Mouse (Mus musculus) midbrain, postnatal 0 days (tissue): ENCODE results near the gene Ano9. TPM values are rescaled to one million over a fixed set of nuclear protein-coding genes. Genes with fewer than 3 reads are reported as not detected.

Experiments
- ATAC-seq: fragments of 200-750 bp; cut with Nextera tagmentation; 2 replicates; pipeline ENCODE4 v1.8.0; 2017; ENCODE audit warnings: moderate number of reproducible peaks, mild to moderate bottlenecking, moderate TSS enrichment, moderate library complexity; ENCODE audit not compliant: low FRiP score
- DNase-seq: peaks from one replicate; pipeline ENCODE4 v3.0.0-alpha.2; 2015; ENCODE audit warnings: low spot score
- H3K27ac ChIP-seq: fragments of 300-500 bp; sonication (generic); 2 replicates; pipeline ENCODE4 v1.5.1; 2014; ENCODE audit warnings: low read depth, mild to moderate bottlenecking, low read length, mixed read lengths
- H3K27me3 ChIP-seq: fragments of 300-500 bp; sonication (generic); 2 replicates; pipeline ENCODE4 v1.6.1; 2014; ENCODE audit warnings: low read length, control low read depth, mixed read lengths; ENCODE audit not compliant: insufficient read depth
- H3K36me3 ChIP-seq: fragments of 300-500 bp; sonication (generic); 2 replicates; pipeline ENCODE4 v1.6.1; 2014; ENCODE audit warnings: low read length, control low read depth, mixed read lengths; ENCODE audit not compliant: insufficient read depth
- H3K4me1 ChIP-seq: fragments of 300-500 bp; sonication (generic); 2 replicates; pipeline ENCODE4 v1.6.1; 2014; ENCODE audit warnings: mild to moderate bottlenecking, control low read depth, antibody characterized with exemption, low read length, mixed read lengths; ENCODE audit not compliant: insufficient read depth
- H3K4me2 ChIP-seq: fragments of 300-500 bp; sonication (generic); 2 replicates; pipeline ENCODE4 v1.6.1; 2014; ENCODE audit warnings: low read depth, mild to moderate bottlenecking, low read length, mixed read lengths; ENCODE audit not compliant: poor library complexity, severe bottlenecking
- H3K4me3 ChIP-seq: fragments of 300-500 bp; sonication (generic); 2 replicates; pipeline ENCODE4 v1.5.1; 2014; ENCODE audit warnings: low read depth, mild to moderate bottlenecking, low read length, moderate library complexity
- H3K9ac ChIP-seq: fragments of 300-500 bp; sonication (generic); replicated peaks from 2 replicates; pipeline ENCODE4 v1.6.1; 2014; ENCODE audit warnings: mild to moderate bottlenecking, low read length, moderate library complexity, mixed read lengths; ENCODE audit not compliant: poor library complexity, severe bottlenecking
- H3K9me3 ChIP-seq: fragments of 300-500 bp; sonication (generic); 2 replicates; pipeline ENCODE4 v1.6.1; 2016; ENCODE audit warnings: low read length, control low read depth
- CTCF ChIP-seq: IDR thresholded peaks from 2 replicates; pipeline ENCODE4 v1.5.1; 2016; ENCODE audit warnings: antibody characterized with exemption, mild to moderate bottlenecking
- WGBS: fragments of 180-500 bp; shearing (Covaris S2); extraction: QIAGEN DNeasy Blood & Tissue Kit; methylation state at CpG from one replicate; pipeline ENCODE4 v1.1.7; 2014; 5-methylcytosine and 5-hydroxymethylcytosine counted together
- polyA plus RNA-seq: library from polyadenylated mRNA; unstranded; fragments of >200 nt; fragmentation: Nextera tagmentation; extraction: Ambion mirVana; gene quantifications from 2 replicates; pipeline ENCODE4 v1.2.1, GENCODE M21; 2015
- total RNA-seq: library from RNA; depleted of rRNA; stranded (reverse); fragments of >200 nt; gene quantifications from 2 replicates; pipeline ENCODE4 v1.2.3, GENCODE M21; 2014

The Ano9 gene
- total and polyA plus RNA-seq, 2 experiments from 2014 or later = 0.72 to 1.1 TPM

GRCm38 (mm10) chr7:141090228-141090627 is 27.4 kb downstream of the Ano9 start:
- Histone ChIP-seq H3K4me2 (no peak overlapping the region), H3K9me3 (no peaks in the 10 kb centered on the region), H3K27me3 (peaks cover 28% of the 10 kb centered on the region), H3K27ac (no peak overlapping the region), H3K9ac (no peak overlapping the region), H3K4me3 (no peak overlapping the region), H3K36me3 (no peaks in the 10 kb centered on the region), H3K4me1 (no peaks in the 10 kb centered on the region)
- DNase-seq (no peak), ATAC-seq (no peak)
- no peak for TF ChIP-seq CTCF
- WGBS = 60% methylated on average over 8 of the region's 8 CpGs

- no peak for TF ChIP-seq CTCF
Measured at GRCm38 (mm10) chr7:141088473-141088872, 29.1 kb downstream of the Ano9 start.

GRCm38 (mm10) chr7:141087894-141088293 is 29.7 kb downstream of the Ano9 start:
- 54% methylated on average over 8 of the region's 8 CpGs for WGBS
- TF ChIP-seq CTCF = no peak
- DNase-seq = no peak

More at GRCm38 (mm10) chr7:141088473-141088872, 29.1 kb downstream of the Ano9 start:
- DNase-seq (no peak), ATAC-seq (no peak)
- H3K4me1 ChIP-seq = no peaks in the 10 kb centered on the region
- H3K4me3 ChIP-seq = no peak overlapping the region
- peaks cover 28% of the 10 kb centered on the region for H3K27me3 ChIP-seq
- no peaks in the 10 kb centered on the region for H3K36me3 ChIP-seq
- 24% methylated on average over 18 of the region's 18 CpGs for WGBS
- no peaks in the 10 kb centered on the region for H3K9me3 ChIP-seq
- no peak overlapping the region for H3K9ac ChIP-seq
- H3K4me2 ChIP-seq = no peak overlapping the region
- no peak overlapping the region for H3K27ac ChIP-seq

DNA sequence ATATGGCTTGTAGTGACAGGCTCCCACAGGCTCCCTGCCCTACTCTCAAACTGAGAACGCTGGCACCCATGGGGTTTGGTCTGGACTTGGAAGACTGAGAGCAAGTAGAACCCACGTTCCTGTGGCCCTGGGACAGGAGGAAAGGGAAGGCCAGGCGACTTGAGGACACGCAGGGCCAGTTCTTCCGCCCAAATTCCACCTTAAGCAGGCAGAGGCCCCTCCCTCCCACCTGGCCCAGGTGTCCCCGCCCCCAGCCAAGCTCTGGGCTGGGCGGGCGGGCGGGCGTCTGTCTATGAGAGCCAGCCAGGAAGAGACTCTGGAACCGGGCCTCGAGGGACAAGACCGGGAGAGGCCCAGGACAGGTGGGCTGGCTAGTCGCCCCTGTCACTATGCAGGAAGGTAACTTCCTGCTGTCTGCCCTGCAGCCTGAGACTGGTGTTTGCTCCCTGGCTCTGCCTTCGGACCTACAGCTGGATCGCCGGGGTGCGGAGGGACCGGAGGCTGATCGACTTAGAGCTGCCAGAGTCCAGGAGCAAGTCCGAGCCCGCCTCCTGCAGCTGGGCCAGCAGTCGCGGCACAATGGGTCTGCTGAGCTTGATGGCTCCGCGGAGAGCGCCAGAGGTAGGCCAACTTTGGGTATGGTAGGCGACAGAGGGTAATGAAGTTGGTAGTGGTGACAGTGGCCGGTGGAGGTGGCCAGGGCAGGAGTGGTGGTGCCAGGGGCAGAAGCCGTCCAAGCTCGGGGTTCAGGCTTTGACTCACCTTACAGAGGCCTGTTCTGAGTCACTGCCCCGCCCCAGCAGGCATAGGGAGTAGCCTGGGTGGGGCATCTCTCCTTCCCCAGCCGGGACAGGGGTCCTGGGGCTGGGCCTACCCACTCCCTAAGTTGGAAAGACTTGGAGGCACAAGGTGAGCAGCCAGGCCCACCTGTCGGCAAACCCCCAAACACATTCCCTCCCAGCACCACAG is 37.8 kb downstream of the Ano9 start:
- no peak overlapping the region for H3K4me3 ChIP-seq
- no peak overlapping the region for H3K27ac ChIP-seq
- no peaks in the 10 kb centered on the region for H3K36me3 ChIP-seq
- H3K9ac ChIP-seq = no peak overlapping the region
- no peaks in the 10 kb centered on the region for H3K27me3 ChIP-seq
- no peak overlapping the region for H3K4me2 ChIP-seq
- H3K4me1 ChIP-seq = no peaks in the 10 kb centered on the region
- no peak for TF ChIP-seq CTCF
- no peaks in the 10 kb centered on the region for H3K9me3 ChIP-seq
- WGBS = 33% methylated on average over 34 of the region's 34 CpGs
- ATAC-seq (no peak), DNase-seq (no peak)

More at GRCm38 (mm10) chr7:141087894-141088293, 29.7 kb downstream of the Ano9 start:
- H3K27me3 ChIP-seq = peaks cover 25% of the 10 kb centered on the region
- no peaks in the 10 kb centered on the region for H3K9me3 ChIP-seq
- no peak overlapping the region for H3K9ac ChIP-seq
- H3K4me2 ChIP-seq = no peak overlapping the region
- H3K36me3 ChIP-seq = no peaks in the 10 kb centered on the region
- no peak overlapping the region for H3K4me3 ChIP-seq
- no peak for ATAC-seq
- no peak overlapping the region for H3K27ac ChIP-seq
- H3K4me1 ChIP-seq = no peaks in the 10 kb centered on the region

DNA sequence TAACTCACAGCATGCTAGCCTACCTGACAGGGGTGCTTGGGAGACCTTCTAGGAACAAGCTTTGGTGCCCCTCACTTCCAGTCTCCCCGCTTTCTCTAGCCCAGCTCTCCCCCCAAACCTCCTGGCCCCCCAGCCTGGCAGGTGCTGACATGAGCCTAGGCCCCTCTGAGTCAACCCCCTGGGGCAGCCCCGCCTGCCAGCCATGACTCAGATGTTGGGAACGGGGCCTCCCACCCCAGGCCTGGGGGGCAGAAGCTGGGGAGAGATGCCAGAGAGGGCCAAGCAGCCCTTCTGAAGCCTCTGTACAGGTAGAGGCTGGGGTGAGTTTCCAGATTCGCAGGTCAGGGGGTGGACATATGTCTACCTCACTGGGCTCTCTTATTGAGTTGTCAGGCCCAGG is 38.7 kb downstream of the Ano9 start:
- Histone ChIP-seq H3K9ac (no peak overlapping the region), H3K9me3 (no peaks in the 10 kb centered on the region), H3K27ac (no peak overlapping the region), H3K4me1 (no peaks in the 10 kb centered on the region), H3K27me3 (no peaks in the 10 kb centered on the region), H3K4me3 (no peak overlapping the region), H3K36me3 (no peaks in the 10 kb centered on the region), H3K4me2 (no peak overlapping the region)
- WGBS = 80% methylated on average over 4 of the region's 4 CpGs
- no peak for TF ChIP-seq CTCF
- ATAC-seq = no peak
- no peak for DNase-seq

DNA sequence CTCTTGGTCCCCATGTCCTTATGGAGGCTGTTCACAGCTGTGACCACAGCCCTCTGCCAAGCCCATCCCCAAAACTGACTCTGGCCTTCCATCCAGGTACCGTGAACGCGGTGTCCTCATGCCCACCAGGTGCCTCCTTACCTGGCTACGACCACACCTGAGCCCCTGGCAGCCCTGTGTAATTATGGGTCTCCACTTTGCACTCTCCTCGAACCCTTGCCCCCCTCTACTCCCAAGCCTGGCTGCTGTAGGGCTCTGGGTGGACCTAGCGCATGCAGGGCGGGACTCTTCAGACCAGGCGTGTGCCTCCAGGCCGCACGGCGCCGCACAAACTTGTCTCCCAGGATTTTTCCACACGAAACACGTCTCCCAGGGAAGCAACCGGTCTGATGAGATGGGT is 39.8 kb downstream of the Ano9 start, which contains the start of gene Pkp3:
Pkp3 (plus strand) TSS at position 378 of the 400 bp plus-strand sequence.
- no peak within 1 kb of the TSS for H3K9ac ChIP-seq

More for the DNA sequence above, 39.8 kb downstream of the Ano9 start, which contains the start of gene Pkp3:
- Histone ChIP-seq H3K27me3 (no peaks in the 10 kb centered on the region), H3K36me3 (no peaks in the 10 kb centered on the region), H3K9me3 (no peaks in the 10 kb centered on the region), H3K4me1 (no peaks in the 10 kb centered on the region), H3K4me2 (no peak within 1 kb of the TSS), H3K4me3 (no peak within 1 kb of the TSS), H3K27ac (no peak within 1 kb of the TSS)
- DNase-seq (no peak), ATAC-seq (no peak)
- 93% methylated on average over 15 of the region's 15 CpGs for WGBS
- no peak for TF ChIP-seq CTCF
